Mouse (Mus musculus) neural tube, embryonic 10.5 days (tissue): ENCODE measurements around the gene Uba6.
A peak's percentile ranks its signal among the peaks of the same experiment; 100 is the strongest.

Source experiments
- DNase-seq: peaks from one replicate; pipeline ENCODE4 v3.0.0-alpha.2; 2017; ENCODE audit warnings: low spot score; ENCODE audit errors: extremely low spot score

Gene Uba6

GRCm38 (mm10) chr5:86172449-86173161 lies at the start of gene Uba6:
Gene Uba6 (minus strand): TSS chr5:86172803.
- peak; percentile 100 for DNase-seq

- no peak for DNase-seq
Measured at GRCm38 (mm10) chr5:86197801-86198200, 25.2 kb upstream of the Uba6 start, which contains the start of gene Gnrhr. Gene Gnrhr (minus strand): TSS chr5:86197901.

GRCm38 (mm10) chr5:86191356-86191755 lies 18.8 kb upstream of the Uba6 start:
- DNase-seq: no peak

GRCm38 (mm10) chr5:86190770-86191169 lies 18.2 kb upstream of the Uba6 start:
- no peak for DNase-seq

- no peak for DNase-seq
Measured at GRCm38 (mm10) chr5:86190290-86190689, 17.7 kb upstream of the Uba6 start.

GRCm38 (mm10) chr5:86187441-86187840 lies 14.8 kb upstream of the Uba6 start:
- no peak for DNase-seq

- DNase-seq: no peak
Measured at GRCm38 (mm10) chr5:86173778-86174177, 1.2 kb upstream of the Uba6 start.

- no peak for DNase-seq
Measured at GRCm38 (mm10) chr5:86172088-86172448, 535 bp downstream of the Uba6 start.

GRCm38 (mm10) chr5:86129828-86130227 lies 42.8 kb downstream of the Uba6 start:
- no peak for DNase-seq

- no peak for DNase-seq
Measured at GRCm38 (mm10) chr5:86128749-86129148, 43.9 kb downstream of the Uba6 start.

- DNase-seq: no peak
Measured at GRCm38 (mm10) chr5:86118457-86119094, 54.0 kb downstream of the Uba6 start.

- DNase-seq: no peak
Measured at GRCm38 (mm10) chr5:86113997-86114396, 58.6 kb downstream of the Uba6 start.

GRCm38 (mm10) chr5:86113037-86113436 lies 59.6 kb downstream of the Uba6 start:
- DNase-seq: no peak

GRCm38 (mm10) chr5:86111074-86111473 lies 61.5 kb downstream of the Uba6 start:
- DNase-seq: no peak

GRCm38 (mm10) chr5:86106610-86107009 lies 66.0 kb downstream of the Uba6 start:
- DNase-seq: no peak

GRCm38 (mm10) chr5:86102176-86102575 lies 70.4 kb downstream of the Uba6 start:
- DNase-seq: no peak

GRCm38 (mm10) chr5:86100621-86101020 lies 72.0 kb downstream of the Uba6 start:
- no peak for DNase-seq

- no peak for DNase-seq
Measured at GRCm38 (mm10) chr5:86098988-86099387, 73.6 kb downstream of the Uba6 start.

- DNase-seq: no peak
Measured at GRCm38 (mm10) chr5:86094754-86095153, 77.8 kb downstream of the Uba6 start.

GRCm38 (mm10) chr5:86086751-86087150 lies 85.9 kb downstream of the Uba6 start:
- DNase-seq: no peak

GRCm38 (mm10) chr5:86084979-86085378 lies 87.6 kb downstream of the Uba6 start:
- no peak for DNase-seq

GRCm38 (mm10) chr5:86083987-86084386 lies 88.6 kb downstream of the Uba6 start:
- DNase-seq: no peak

- no peak for DNase-seq
Measured at GRCm38 (mm10) chr5:86078720-86079334, 93.8 kb downstream of the Uba6 start.
